Mouse (Mus musculus) spleen, postnatal 10 days (tissue): ENCODE data around the gene Rap2b.

Source experiments
- DNase-seq, 2 experiments: peaks; one replicate each; pipeline ENCODE4 v3.0.0; 2021 to 2022; ENCODE audit warnings: low spot score in 2 of 2

Gene Rap2b

GRCm38 (mm10) chr3:61376001-61376400 is 14.6 kb downstream of the Rap2b start:
- no peak for DNase-seq

DNA sequence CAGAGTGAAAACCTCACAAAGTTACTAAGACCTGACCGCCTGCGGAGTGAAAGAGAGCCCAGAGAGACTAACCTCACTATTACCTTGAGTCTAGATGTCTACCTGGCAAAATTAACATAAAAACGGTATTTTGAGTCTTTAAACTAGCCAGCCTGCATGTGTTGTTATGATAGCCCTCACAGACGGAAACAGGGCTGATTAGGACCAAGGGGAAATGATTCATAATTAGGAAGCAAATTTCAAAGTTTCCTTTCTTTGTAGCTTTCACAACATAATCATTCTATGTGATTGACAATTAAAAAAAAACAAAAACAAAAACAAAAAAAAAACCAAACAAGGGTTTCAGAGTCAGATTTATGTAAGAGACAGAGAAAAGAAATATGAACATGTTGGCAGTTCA is 24.9 kb downstream of the Rap2b start:
- DNase-seq, result no peak

DNA sequence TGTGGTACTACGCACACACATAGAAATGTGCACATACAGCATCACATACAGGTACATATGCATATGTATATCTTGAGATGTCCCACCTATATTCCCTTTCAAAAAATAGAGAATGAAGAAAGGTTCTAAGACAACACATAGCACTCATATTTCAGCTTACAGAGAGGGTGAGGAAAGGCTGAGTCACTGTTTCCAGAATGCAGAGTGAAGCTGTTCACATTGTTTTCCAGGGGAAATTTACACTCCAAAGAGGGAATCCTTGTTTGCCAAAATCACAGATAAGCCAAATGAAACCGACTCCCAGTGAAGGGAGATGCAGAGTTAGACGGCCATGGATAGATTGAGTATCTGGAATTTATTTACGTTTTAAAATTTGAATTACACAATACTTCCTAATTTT is 30.1 kb downstream of the Rap2b start:
- no peak for DNase-seq

GRCm38 (mm10) chr3:61392881-61393280 is 31.4 kb downstream of the Rap2b start:
- no peak for DNase-seq

DNA sequence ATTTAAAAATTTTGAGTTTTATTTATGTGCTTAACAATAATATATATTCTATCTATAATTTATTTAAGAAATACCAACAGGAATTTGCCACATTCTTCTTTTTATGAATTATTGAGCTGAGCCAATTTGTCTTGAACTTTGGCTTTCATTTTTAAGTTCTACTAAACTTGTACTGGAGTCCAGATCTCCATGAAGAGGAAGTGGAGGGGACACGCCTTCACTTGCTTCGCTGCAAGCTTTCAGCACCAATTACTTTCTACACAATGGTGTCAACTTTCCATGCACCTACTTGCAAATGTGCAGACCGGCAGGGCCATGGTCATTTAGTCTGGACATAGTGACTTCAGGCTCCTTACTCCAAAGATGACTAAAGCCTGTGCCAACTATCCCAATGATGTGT is 32.1 kb downstream of the Rap2b start:
- no peak for DNase-seq

DNA sequence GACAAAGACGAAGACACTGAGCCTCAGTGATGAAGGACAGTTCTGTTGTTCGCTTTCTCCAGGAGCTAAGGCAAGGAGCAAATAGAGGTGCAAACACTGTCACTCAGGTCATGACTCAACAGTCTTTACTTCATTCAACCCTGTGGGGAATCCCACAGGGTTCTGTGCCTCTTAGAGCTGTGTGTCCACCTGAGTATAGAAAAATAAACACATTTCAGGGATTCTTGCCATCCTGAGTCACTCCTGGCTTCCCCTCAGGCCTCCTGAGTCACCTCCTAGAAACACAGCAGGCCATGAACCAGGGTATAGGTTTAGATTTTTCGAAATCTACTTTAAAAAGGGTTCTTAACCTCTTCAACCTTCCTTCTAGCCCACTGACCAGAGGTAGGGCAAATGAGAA is 33.9 kb downstream of the Rap2b start:
- no peak for DNase-seq

DNA sequence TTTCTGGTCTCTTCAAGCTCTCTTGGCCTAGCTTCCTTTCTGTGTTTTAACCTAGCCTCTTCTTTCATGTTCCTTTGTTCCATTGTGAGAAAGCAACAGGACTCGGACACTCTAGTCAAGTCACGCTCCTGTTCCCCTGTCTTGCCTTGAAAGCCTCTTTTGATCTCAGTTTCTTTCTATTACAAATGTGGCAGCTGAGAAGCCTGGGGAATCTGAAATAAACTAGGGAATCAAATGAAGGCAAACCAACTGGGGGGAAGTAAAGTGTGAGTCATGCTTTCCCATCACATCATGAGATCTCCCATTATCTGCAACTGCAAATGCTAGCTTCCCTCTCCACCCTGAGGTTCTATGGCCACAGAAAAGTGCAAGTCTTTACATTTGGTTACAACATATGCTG is 35.3 kb downstream of the Rap2b start:
- DNase-seq, result no peak

- DNase-seq, result no peak
Observed at GRCm38 (mm10) chr3:61400823-61401387, 39.5 kb downstream of the Rap2b start.

- no peak for DNase-seq
Observed at GRCm38 (mm10) chr3:61406921-61407320, 45.5 kb downstream of the Rap2b start.

DNA sequence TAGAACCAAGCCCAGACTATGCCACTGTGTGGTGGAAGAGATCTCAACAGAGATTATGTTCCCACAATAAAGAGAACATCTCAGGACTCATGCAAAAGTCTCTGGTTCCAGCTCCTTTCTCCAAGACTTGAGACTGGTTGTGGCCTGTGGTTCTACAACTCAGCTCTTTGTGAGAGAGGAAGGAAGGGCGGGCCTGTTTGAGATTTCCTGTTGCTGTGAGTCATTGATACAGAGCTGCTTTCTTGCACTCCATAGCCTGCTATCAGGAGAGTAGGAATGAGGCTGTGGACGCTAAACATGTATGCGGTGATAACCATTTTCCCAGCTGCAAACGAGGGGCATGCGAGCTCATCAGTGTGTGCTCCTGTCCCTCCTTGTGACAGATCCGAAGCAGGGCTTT is 48.2 kb downstream of the Rap2b start:
- DNase-seq, result peak in 1 of 2 experiments; percentile 20

DNA sequence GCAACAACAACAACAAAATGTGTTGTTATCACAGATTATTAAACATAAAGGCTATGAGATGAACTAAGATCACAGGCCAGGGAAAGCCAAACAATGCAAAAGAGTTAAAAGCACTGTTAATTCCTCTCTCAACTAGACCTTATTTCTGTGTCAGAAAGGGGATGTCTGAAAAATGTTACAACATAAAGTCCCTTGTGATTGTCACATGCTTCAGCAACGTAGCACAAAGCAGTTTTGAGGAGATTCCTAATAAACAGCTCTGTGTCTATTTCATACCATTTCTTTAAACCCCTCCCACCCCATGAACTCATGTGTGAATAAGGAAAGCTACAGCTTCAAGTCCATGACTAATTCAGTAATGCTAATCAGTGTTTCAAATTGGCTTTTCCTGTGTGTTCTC is 54.4 kb downstream of the Rap2b start:
- DNase-seq, result no peak
